Mouse (Mus musculus) lung, postnatal 0 days (tissue): ENCODE data around the gene Rab20.

Experiments
- CTCF ChIP-seq: IDR thresholded peaks from 2 replicates; pipeline ENCODE4 v1.5.1; 2016; ENCODE audit warnings: antibody characterized with exemption, mild to moderate bottlenecking
- EP300 ChIP-seq: IDR thresholded peaks from 2 replicates; pipeline ENCODE4 v1.6.1; 2016; ENCODE audit warnings: antibody characterized with exemption, mild to moderate bottlenecking, control low read depth

DNA sequence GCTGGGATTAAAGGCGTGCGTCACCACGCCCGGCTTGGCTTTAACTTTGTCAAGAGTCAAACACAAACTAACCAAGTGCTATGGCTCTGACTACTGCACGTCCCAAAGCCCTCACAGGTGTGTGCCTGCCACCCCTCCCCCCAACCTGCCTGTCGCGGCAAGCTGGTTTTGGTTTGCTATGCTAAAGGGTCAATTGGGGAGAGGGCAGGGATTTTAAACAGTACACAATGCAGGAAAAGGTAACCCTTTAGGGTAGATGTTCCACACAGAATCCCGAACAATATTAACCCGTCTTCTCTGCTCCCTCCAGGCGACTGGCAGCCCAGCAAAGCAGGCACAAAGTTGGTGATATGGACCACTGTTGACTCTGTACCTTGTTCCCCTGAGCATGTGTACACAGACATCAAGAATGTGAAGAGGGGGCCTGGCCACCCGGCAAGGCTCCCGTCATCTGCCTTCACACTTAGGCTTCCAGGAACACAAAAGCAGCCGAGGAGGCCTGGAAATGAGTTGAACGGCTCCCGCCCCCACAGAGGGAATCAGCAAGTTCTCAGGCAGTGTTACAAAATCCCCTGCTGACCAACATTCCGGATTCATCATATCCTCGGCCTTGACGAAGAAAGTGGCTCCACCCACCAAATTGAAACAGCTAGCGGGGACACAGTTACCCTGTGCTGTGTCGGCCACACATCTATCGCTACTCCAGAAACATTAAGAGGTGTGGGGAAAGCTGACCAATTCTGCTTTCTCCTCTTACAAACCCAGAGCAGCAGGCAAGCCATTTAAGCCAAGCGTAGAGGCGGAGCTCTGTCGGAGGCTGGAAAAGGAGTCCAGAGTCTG, 2.0 kb downstream of the Rab20 start:
- no peak for TF ChIP-seq CTCF
- TF ChIP-seq EP300: peak; percentile 89
